Mouse (Mus musculus): Measurements from ENCODE around the gene Nudt19.
"Not testable (repeated sequence)": the region's sequence is repeated elsewhere in the genome, so short reads cannot be mapped to it uniquely, and the experiment has no call there.

Gene Nudt19

DNA sequence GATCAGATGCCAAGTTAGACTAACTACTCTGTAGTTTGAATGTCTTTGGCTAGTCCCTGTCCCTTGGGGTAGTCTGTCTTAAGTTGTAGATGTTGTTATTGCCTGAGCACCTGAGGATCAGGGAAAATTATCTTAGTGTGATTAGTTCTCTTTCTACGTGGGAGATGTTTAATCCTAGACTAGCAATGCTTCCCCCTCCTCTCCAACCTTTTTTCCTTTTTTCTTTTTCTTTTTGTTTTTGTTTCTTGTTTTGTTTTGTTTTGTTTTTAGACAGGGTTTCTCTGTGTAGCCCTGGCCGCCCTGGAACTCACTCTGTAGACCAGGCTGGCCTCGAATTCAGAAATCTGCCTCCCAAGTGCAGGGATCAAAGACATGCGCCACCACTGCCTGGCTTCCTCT is at the start of gene Nudt19:
Nudt19 (minus strand) TSS at position 100 of the 399 bp plus-strand sequence.
- no peak for DNase-seq (ENCODE audit: low spot score)

DNA sequence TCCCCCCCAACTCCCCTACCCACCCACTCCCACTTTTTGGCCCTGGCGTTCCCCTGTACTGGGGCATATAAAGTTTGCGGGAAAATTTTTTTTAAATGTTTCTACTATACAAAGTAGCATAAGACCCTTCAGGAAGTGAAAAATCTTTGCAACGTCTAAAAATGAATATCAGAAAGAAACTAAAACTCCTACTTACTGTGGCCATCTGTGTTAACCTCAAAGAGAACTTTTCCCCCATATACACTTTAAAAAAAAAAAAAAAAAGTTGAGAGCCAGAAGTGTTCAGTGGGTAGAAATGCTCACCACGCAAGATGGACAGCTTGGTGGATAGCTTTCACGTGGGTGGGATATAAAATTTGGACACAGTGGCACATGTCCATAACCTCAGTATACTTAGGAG is 46.7 kb upstream of the Nudt19 start:
- no peak for DNase-seq (ENCODE audit: low spot score)

DNA sequence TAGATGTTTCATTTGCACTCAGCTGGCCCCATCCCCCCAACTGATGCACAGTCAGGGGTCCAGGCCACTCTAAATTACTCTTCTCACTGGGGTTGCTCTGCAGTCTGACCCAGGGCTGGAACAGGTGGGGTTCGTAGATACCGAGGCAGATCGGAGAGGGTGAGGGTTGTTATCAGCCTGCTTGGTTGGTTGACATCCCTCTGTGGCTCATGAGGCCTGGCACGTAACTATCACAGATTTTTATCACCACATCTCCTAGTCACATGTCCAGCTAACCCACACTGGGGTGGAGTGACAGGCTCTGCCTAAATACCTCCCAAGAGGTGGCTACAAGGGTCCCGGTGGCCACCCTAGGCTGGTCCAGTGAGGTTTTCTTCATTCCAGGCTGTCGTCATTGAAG is 45.0 kb upstream of the Nudt19 start:
- no peak for DNase-seq (ENCODE audit: low spot score)

DNA sequence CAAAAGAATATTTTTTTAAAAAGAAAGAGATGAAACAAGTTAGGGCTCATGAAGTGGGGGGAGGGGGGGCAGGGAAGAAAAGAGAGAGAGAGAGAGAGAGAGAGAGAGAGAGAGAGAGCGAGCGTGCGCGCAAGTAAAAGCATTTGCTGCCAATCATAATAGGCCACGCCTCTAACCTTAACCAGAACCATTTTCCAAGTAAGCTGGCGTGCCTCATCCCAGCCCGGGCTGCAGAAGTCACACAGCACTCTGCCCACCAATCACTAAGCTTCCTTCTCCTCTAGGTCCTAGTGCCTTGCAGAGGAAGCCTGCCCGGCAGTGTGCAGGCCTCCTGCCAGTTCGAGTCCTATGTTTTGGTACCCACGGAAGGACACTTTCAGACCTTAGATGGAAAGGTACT is 43.9 kb upstream of the Nudt19 start:
- DNase-seq (ENCODE audit: low spot score), result no peak

DNA sequence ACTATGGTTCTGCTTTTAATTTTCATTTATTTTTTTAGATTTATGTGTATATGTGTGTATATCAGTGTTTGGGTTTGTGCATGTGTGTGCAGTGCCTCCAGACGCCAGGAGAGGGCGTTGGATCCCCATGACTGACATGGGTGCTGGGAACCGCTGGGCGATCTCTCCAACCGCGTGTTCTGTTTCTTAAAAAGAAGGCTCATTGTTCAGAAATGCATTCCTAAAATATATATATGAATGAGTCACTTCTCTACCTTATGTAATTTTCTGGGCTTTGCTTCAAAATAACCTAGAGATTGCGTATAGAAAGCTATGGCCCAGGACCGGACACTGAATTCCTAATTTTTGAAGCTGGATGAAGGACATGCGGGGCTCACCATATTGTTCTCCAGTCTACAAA is 43.4 kb upstream of the Nudt19 start:
- no peak for DNase-seq (ENCODE audit: low spot score)

DNA sequence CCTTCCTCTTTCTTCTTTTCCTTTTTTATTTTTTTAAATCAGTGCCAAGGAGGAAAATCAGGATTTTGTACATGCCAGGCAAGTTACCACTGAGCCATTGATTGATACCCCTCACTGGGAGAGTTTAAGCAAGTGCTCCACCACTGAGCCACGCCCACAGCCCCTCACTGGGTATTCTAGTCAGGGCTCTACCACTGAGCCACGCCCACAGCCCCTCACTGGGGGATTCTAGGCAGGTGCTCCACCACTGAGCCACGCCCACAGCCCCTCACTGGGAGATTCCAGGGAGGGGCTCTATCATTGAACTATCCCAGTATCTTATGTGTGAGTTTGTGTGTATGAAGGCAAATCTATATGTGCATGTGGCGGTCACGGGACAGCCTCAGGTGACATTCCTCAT is 38.2 kb upstream of the Nudt19 start:
- DNase-seq (ENCODE audit: low spot score), result no peak

DNA sequence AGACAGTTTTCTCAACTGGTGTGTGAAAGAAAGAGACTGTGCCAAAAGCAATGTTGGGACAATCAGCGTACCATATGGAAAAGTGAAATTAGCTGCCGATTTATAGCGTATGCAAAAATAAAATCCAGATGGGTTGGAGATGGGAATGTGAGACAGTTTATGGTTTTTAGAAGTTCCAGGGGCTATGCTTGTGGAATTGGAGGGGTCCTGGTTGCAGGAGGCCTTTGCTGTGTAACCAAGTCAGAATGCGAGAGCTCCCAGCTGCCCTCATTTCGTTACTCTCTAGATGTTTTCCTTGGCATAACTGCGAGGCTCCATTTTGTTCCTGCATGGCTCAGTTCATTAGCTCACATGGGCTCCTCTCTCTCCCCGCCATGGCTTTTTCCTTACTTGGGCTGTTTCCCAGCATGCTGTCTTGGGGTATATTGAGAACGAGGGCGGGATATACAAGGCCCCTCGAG is 34.7 kb upstream of the Nudt19 start:
- no peak for DNase-seq (ENCODE audit: low spot score)

DNA sequence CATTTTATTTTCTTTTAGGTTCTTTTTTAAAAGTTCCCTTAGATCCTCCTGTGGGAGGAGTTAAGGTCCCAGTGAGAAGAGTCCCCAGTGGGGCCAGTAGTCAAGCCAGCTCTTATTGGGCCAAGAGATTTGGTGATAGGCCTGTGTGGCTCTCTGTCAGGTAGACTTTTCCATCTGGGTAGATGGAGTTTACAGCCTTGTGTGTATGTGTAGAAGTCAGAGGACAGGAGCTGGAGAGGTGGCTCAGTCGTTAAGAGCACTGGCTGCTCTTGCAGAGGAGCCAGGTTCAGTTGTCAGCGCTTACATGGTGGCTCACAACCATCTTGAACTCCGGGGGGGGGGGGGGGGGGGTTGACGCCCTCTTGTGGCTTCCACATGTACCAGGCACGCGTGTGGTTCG is 33.4 kb upstream of the Nudt19 start:
- DNase-seq (ENCODE audit: low spot score), result no peak

DNA sequence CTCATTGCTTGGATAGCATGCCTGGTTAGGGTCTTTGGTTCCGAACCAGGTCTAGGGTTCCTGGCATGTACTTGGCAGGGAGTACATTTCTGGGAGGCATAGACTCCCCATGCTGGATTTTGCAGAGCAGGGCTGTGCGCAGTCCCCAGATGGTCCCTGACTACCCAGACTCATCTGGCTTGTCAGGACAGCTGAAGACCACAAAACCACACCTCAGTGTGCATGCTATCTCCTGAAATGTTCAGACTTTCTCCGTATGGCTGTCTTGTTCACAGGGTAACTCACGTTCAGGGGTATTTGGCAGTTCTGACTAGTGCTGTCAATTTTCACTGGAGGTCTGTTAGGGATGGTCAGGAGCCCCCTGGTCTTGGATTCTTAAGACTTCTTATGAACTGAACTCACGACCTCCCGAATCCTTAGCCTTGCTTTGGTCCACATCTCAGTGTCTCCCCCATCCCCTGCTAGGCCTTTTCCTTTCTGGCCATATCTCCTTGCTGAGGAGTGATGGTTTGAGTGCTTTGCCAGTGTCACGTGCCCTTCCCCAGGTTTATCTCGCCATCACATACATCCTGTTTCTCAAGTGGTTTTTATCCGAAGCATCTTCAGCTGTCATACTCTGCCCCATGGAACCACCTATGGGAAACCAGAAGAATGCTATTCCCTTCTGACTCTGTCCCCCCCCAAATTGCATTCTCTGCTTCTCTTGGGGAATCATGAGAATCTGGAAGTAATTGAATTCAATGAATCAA is 32.8 kb upstream of the Nudt19 start:
- no peak for DNase-seq (ENCODE audit: low spot score)

DNA sequence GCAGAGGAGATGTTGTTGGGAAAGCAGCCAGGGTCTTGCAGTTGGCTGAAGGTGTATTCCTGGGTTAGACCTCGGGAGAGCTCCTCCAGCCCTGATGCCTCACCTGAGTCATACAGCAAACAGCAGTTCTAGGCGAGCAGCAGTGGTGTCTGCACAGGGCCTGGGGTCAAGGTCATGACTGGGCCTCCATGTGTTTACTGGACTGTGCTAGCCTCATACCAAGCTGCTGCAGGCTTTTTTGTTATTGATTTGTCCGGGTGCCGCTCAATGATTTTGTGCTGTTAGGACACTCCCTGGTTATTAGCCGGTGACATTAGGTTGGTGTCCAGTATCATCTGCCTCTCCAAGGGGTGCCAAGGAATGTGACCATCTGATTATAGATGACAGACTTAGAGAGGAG is 31.6 kb upstream of the Nudt19 start:
- no peak for DNase-seq (ENCODE audit: low spot score)

DNA sequence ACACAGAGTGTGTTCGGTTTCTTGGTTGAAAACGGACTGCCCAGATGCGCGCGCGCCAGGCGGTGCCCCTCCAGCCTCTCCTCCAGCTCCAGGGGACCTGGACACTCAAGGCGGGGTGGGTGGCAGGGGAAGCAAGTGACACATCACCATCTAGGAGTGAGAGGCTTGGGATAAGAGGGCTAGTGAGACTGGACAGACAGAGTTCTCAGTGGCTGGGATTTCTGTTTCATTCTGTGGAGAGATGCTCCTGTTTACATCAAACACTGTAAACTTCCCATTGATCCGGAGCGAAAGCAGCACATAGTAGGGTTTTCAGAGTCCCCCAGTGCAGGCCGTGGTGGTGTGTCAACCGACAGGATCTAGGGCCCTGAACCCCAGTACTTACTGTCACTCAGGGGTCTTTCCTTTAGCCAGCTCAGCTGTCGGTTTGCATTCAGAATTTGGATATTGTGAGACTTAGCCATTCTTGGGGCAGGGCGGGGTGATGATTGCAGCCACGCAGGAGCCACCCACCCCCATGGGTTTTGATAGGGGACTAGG is 30.9 kb upstream of the Nudt19 start:
- DNase-seq (ENCODE audit: low spot score), result no peak

DNA sequence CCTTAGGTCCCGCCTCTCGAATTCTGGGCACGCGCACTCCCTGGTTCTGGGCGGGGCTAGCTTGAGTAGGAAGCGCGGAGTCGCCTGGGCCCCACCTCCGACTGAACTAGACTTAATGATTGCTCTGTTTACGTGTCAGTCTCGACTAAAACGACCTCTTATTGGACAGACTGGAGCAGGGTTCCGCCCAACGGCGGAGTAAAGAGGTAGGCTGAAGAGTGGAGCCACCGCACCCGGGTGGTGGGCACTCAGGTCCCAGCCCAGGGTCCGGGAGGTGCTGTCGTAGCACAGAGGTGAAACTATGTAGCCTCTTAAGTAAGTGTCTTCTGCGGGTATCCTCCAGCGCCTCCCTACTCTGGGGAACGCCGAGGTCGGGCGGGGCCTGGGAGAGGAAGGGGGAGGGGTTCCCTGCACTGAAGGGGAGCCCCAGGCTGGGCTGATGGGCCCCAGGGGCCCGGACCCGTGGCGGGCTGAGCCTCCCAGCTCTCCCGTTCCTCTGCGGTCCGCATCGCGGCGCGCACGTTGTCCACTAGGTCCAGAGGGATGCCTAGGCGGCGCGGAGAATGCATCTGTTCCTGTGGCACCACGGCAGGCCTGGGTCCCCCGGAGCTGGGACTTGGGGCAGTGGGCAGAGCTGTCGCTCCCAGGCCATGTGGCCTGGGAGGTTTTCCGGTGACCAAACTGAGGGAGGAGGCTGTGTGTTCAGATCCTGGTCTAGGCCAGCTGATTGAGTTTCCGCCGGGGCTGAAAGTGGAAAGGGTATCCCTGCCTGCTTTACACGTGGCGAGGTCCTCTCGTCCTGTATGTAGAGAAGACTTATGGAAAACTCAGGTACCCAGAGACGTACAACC is 30.2 kb upstream of the Nudt19 start, which contains the start of gene Ankrd27:
Ankrd27 (plus strand) TSS at position 190 of the 851 bp plus-strand sequence.
- peak; percentile 98 for DNase-seq (ENCODE audit: low spot score)

DNA sequence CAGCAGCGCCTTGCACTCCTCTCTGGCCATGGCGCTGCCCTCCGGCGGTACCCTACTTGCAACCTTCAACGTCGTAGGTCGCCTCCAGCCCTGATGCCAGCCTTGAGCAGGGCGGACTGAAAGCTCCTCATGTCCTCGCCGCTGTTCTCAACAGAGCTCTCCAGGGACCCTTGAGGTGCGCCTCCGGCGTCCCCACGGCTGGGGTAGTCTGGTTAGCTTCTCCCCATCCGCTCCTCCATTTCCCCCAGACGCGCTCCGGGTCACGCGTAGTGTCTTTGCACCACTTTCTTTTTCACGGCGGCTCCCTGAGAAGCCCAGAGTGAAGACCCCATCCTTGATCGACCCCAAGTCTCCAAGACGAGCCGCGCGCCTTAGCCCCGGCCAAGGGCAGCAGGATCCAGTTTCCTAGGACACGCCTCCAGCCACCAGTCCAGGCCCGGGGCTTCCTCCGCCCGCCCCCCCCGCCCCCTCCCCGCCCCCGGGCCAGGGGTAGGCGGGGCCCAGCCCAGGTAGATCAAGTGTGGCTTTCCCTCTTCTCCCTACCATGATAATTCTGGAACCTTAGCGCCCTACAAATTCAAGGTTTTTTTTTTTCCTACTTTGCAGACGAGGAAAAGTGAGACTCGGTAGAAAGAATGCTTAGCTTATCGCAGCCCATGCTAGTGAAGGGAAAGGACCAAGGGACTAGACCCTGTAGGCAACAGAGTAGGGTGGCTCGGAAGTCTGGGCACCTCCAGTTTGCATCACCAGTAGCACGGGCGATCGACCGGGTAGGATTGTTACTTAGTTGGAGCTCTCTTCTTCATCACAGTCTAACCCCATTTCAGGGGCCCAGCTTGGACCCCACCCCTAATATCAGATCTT is 29.3 kb upstream of the Nudt19 start, which contains the start of gene Rgs9bp:
Rgs9bp (minus strand) TSS at position 392 of the 864 bp plus-strand sequence.
- peak; percentile 86 for DNase-seq (ENCODE audit: low spot score)

DNA sequence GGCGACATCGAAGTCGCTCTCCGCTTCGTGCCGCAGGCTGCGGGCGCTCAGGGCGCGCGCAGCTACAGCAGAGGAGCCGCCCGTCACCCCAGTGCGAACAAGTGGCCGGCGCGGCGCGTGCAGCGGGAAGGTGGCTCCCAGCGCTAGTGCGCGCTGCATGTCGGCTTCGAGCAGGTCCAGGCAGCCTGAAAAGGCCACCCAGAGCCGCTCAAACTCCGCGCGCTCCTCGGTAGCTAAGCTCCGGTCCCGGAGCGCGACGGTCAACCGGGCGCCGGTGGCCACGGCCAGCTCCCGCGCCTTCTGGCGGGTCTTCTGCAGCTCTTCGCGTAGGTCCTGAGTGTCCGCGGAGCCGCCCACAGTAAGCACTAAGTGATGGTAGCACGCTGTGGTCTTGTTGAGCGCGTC is 28.7 kb upstream of the Nudt19 start:
- peak; percentile 62 for DNase-seq (ENCODE audit: low spot score)

DNA sequence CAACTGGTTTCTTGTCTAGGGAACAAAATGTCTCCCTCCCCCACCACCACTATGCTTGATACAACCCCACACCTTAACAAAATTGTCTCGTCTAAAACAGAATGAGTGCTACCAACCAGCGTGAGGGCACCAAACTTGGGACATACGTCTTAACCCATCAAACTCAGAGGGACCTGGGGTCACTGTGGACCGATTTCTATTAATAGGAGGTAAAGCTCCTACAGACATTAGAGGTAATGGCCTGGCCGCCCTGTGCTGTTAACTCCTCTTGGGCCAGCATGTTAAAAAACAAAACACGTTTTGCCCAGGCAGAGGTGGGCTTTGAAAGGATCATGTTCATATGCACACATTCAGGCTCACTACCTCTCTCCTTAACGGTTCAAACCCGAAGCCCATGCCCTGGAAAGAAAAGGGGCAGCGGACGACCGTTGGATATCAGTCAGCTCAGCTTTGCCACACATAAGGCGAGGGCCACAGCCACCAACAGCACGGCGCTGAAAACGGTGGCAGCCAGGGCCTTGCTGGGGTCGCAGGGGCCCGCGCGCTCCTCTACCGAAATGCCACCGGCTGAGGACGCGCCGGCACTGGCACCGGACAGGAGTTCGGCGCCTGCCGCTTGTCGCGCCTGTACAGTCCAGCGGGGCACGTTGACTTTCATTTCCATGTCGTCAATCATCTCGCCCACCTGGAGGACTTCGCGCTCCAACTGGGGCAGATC is 28.1 kb upstream of the Nudt19 start:
- no peak for DNase-seq (ENCODE audit: low spot score)

DNA sequence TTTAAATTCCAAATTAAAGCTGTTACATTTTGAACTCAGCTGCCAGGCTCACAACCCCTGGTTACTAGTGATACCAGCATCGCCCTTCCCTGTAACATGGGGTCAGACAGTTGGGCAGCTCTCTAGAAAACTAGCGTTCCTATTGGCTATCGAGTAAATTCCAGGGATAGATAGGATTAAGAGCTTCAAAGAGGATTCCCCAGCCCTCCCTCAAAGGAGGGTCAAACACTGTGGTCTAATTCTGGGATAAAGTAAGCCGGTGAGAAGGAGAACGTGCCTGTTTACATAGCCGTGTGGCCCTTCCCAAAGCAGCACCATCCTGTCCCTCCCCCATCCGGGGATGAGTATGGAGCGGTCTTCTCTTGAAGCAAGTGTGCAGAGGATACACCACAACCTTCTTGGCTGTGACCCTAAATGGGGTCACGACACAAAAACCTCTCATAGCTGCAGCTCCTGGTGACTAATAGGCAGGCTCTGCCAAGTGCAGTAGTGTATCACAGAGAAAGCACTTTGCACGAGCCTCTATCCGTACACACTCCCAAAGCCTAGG is 27.4 kb upstream of the Nudt19 start:
- peak; percentile 38 for DNase-seq (ENCODE audit: low spot score)

DNA sequence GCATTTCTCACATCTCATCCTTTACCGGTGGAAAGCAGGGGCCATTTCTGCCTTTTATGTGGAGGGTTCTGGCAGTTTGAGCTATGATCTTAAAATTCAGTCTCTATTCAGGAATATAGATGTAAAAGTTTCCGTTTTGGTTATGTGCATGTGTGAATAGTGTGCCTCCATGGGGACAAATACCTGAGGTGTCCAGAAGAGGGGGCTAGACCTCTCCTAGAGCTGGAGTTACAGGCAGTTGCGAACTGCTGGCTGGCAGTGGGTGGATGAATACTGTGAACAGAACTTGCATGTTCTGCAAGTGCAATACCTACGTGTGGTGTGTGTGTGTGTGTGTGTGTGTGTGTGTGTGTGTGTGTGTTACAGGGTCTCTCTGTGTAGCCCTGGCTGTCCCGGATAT is 26.6 kb upstream of the Nudt19 start:
- DNase-seq (ENCODE audit: low spot score), result peak; percentile 20

DNA sequence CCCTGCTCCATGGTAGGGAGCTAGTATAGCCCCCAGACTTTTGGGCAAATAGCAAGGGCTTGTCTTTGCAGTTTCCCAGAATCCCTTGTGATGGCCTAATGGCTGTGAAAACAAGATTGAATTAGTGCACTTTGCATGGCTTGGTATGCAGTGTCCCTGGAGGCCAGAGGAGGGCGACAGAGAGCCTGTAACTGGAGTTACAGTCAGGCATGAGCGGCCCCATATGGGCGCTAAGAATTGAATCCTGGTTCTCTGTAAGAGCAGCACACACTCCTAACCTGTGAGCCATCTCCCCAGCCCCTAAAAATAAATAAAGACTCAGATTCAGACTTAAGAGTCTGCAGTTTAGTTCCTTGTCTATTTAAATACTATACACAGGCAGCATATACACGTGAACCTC is 23.7 kb upstream of the Nudt19 start:
- peak; percentile 78 for DNase-seq (ENCODE audit: low spot score)

DNA sequence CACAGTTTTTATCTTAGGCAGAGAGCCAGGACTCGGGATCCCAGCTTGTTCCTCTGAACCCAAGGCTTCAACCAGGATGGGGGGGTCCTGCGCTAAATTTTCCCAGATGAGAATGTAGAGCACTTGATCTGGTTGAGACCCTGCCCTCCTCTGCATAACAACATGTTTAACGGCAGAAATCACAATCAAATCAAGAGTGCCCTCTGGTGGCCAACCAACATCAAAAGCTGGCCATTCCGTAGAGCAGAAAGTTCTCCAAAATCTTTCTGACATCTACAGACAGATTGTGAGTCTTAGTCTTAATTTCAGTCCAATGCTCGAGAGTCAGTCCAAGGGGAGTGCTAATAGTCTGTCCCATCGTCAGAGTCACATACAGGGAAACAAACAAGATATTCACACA is 14.8 kb upstream of the Nudt19 start:
- DNase-seq (ENCODE audit: low spot score), result not testable (repeated sequence)

DNA sequence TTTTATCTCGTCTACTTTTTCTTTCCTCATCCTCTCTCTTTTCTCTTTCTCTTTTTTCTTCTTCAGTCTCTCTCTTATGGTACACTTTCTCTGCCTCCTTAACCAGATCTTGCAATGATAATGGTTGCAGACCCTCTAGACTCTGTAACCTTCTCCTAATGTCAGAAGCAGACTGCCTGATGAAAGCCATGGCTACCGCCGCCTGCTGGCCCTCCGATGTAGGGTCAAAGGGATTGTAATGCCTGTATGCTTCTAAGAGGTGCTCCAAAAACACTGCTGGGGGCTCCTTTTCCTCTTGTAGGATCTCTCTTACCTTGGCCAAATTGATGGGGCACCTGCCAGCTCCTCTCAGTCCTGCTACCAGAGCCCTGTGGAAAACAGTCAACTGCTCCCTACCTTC is 13.6 kb upstream of the Nudt19 start:
- DNase-seq (ENCODE audit: low spot score), result not testable (repeated sequence)

DNA sequence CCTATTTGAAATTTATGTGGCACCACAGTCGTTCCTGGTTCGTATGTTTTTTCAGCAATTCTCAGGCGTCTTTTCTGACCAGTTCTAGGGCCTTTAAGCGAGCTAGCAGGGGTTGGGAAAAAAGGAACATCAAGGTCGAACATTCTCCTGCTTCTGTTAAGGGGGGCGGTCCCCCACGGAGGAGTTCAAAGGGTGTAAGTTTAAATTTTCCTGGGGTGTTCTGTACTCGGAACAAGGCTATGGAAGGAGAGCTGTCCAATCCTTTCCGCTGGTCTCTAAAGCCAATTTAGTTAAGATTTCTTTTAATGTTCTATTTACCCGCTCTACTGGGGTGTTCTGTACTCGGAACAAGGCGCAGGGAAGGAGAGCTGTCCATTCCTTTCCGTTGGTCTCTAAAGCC is 9.9 kb upstream of the Nudt19 start:
- not testable (repeated sequence) for DNase-seq (ENCODE audit: low spot score)
